Mouse (Mus musculus): ENCODE measurements at regions not wholly inside any gene's neighbourhood (a gene's known extent, or its start where the extent isn't known, plus 50 kb on each side); places are given as distances from the start of the nearest gene placed in this dataset.

- TF ChIP-seq CTCF (IDR thresholded peaks at IDR 0.05; ENCODE audit: control insufficient read depth, insufficient read depth, insufficient read length) (no peak), MYOD1 (IDR thresholded peaks at IDR 0.05; ENCODE audit: control insufficient read depth, insufficient read length, low read depth) (no peak), MAX (IDR thresholded peaks at IDR 0.05) (no peak), CEBPB (IDR thresholded peaks at IDR 0.05; ENCODE audit: low read depth) (no peak), FOSL1 (IDR thresholded peaks at IDR 0.05; ENCODE audit: insufficient read depth, low read length, poor library complexity, severe bottlenecking) (no peak), USF1 (IDR thresholded peaks at IDR 0.05; ENCODE audit: low read depth) (no peak)
Measured at GRCm38 (mm10) chr2:167831076-167832039, 100.5 kb upstream of the Ptpn1 start.

Data from C2C12 (cell line).